Mouse (Mus musculus) neural tube, embryonic 13.5 days (tissue): ENCODE results near the gene Gpcpd1. TPM values are rescaled to one million over a fixed set of nuclear protein-coding genes. Genes with fewer than 3 reads are reported as not detected.

ENCODE experiments used
- ATAC-seq: fragments of 200-750 bp; cut with Nextera tagmentation; 2 replicates; pipeline ENCODE4 v1.8.0; 2017; ENCODE audit warnings: low read depth, mild to moderate bottlenecking, moderate TSS enrichment, moderate library complexity
- H3K27ac ChIP-seq: fragments of 300-500 bp; sonication (generic); replicated peaks from 2 replicates; pipeline ENCODE4 v1.5.1; 2015; ENCODE audit warnings: moderate library complexity, mild to moderate bottlenecking, inconsistent platforms
- H3K27me3 ChIP-seq: fragments of 300-500 bp; sonication (generic); 2 replicates; pipeline ENCODE4 v1.6.1; 2015; ENCODE audit warnings: mild to moderate bottlenecking, inconsistent platforms
- H3K36me3 ChIP-seq: fragments of 300-500 bp; sonication (generic); 2 replicates; pipeline ENCODE4 v1.6.1; 2015; ENCODE audit warnings: mild to moderate bottlenecking, inconsistent platforms
- H3K4me1 ChIP-seq: fragments of 300-500 bp; sonication (generic); replicated peaks from 2 replicates; pipeline ENCODE4 v1.6.1; 2015; ENCODE audit warnings: inconsistent platforms
- H3K4me2 ChIP-seq: fragments of 300-500 bp; sonication (generic); 2 replicates; pipeline ENCODE4 v1.6.1; 2015; ENCODE audit warnings: inconsistent platforms, mild to moderate bottlenecking, moderate library complexity
- H3K4me3 ChIP-seq: fragments of 300-500 bp; sonication (generic); 2 replicates; pipeline ENCODE4 v1.5.1; 2015; ENCODE audit warnings: mild to moderate bottlenecking, inconsistent platforms
- H3K9ac ChIP-seq: fragments of 300-500 bp; sonication (generic); 2 replicates; pipeline ENCODE4 v1.6.1; 2015; ENCODE audit warnings: moderate library complexity, mild to moderate bottlenecking, inconsistent platforms
- H3K9me3 ChIP-seq: fragments of 300-500 bp; sonication (generic); 2 replicates; pipeline ENCODE4 v1.6.1; 2016; ENCODE audit warnings: inconsistent platforms
- WGBS: fragments of 180-500 bp; shearing (Covaris S2); methylation state at CpG from one replicate; pipeline ENCODE4 v1.1.7; 2015; 5-methylcytosine and 5-hydroxymethylcytosine counted together
- polyA plus RNA-seq: library from polyadenylated mRNA; unstranded; fragments of >200 nt; fragmentation: Nextera tagmentation; extraction: Ambion mirVana; gene quantifications from 2 replicates; pipeline ENCODE4 v1.2.1, GENCODE M21; 2015

The Gpcpd1 gene
- 84.8 and 89.7 TPM in 2 replicates for polyA plus RNA-seq

DNA sequence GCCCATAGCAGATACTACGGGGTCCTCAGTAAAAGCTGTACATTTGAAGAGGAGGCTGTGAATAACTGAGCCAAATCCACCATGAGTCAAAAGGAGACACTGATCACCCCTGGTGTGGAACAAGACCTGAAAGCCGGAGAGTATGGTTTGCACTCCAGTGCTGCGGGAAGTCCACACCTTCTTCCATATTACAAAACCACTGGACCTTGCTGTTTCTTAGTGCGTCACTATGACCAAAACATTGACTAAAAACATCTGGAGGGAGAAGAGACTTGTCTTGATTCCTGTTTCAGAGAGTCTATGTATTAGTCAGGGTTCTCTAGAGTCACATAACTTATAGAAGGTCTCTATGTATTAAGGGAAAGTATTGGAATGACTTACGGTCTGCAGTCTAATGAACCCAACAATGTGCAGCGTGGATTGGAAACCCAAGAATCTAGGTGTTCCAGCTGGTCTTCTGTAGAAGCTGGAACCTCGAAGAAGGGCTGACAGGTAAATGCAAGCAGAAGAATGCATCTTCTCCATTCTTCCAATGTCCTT, at the start of gene Gpcpd1:
TSS of gene Gpcpd1 (minus strand) at position 490 of the 540 bp plus-strand sequence.
- Histone ChIP-seq H3K9me3 (no peaks in the 10 kb centered on the region), H3K4me3 (no peak within 1 kb of the TSS), H3K4me1 (peaks cover 11% of the 10 kb centered on the region), H3K9ac (no peak within 1 kb of the TSS), H3K27me3 (no peaks in the 10 kb centered on the region), H3K36me3 (no peaks in the 10 kb centered on the region), H3K4me2 (no peak within 1 kb of the TSS), H3K27ac (no peak within 1 kb of the TSS)
- WGBS = 94% methylated on average over 7 of the region's 7 CpGs
- ATAC-seq = no peak

DNA sequence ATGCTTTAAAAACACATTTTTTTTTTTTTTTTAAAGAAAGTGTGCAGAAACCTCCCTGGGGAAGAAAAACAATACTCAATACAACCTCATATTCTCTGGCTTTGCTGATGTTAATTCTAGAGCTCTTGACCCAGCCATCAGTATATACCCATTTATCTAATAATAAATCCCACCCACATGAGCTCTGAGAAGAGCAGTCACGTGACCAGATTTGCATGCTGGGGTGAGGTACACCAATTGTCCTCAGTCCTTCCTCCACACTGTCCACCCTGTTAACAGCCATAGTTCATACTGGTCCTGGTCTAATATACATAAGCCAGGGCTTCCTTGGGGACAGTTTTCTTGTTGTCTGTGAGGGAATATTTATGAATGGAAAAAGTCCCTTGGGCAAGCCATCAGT, 49.0 kb upstream of the Gpcpd1 start:
- H3K4me2 ChIP-seq = no peak overlapping the region
- H3K9me3 ChIP-seq = no peaks in the 10 kb centered on the region
- ATAC-seq = no peak
- WGBS = 90% methylated on average over 1 of the region's 1 CpGs
- H3K9ac ChIP-seq = no peak overlapping the region
- H3K4me1 ChIP-seq = no peaks in the 10 kb centered on the region
- H3K36me3 ChIP-seq = no peaks in the 10 kb centered on the region
- H3K27me3 ChIP-seq = no peaks in the 10 kb centered on the region
- no peak overlapping the region for H3K4me3 ChIP-seq
- no peak overlapping the region for H3K27ac ChIP-seq

GRCm38 (mm10) chr2:132628626-132629025, 41.1 kb upstream of the Gpcpd1 start:
- no peak overlapping the region for H3K4me2 ChIP-seq
- ATAC-seq = no peak
- WGBS = 94% methylated on average over 2 of the region's 2 CpGs

GRCm38 (mm10) chr2:132623092-132623491, 35.6 kb upstream of the Gpcpd1 start:
- no peak overlapping the region for H3K27ac ChIP-seq
- no peak overlapping the region for H3K4me2 ChIP-seq
- 88% methylated on average over 1 of the region's 1 CpGs for WGBS
- no peaks in the 10 kb centered on the region for H3K27me3 ChIP-seq
- H3K4me3 ChIP-seq = no peak overlapping the region
- ATAC-seq = no peak
- no peak overlapping the region for H3K9ac ChIP-seq
- no peaks in the 10 kb centered on the region for H3K9me3 ChIP-seq
- H3K36me3 ChIP-seq = no peaks in the 10 kb centered on the region
- no peaks in the 10 kb centered on the region for H3K4me1 ChIP-seq

More at GRCm38 (mm10) chr2:132628626-132629025, 41.1 kb upstream of the Gpcpd1 start:
- Histone ChIP-seq H3K27ac (no peak overlapping the region), H3K4me1 (no peaks in the 10 kb centered on the region), H3K27me3 (no peaks in the 10 kb centered on the region), H3K9me3 (no peaks in the 10 kb centered on the region), H3K9ac (no peak overlapping the region), H3K36me3 (no peaks in the 10 kb centered on the region), H3K4me3 (no peak overlapping the region)

DNA sequence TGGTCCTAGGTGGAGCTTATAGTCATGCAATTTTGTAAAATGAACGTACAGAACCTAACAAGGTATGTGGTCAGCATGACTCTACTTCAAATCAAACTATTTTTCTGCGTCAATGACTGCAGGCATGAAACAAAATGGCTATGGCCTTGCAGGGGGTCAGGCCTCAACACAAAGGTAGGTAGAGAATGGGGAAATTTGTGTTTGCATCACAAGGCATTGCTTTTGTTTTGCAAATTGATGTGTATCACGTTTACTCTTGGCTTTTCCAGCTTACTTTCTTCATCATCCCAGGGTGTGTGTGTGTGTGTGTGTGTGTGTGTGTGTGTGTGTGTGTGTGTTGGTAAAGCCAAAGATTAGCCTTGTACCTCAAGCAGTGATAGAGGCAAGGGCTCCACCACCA, 30.2 kb upstream of the Gpcpd1 start:
- H3K4me2 ChIP-seq = no peak overlapping the region
- no peaks in the 10 kb centered on the region for H3K36me3 ChIP-seq
- H3K9me3 ChIP-seq = no peaks in the 10 kb centered on the region
- no peaks in the 10 kb centered on the region for H3K4me1 ChIP-seq
- H3K27me3 ChIP-seq = no peaks in the 10 kb centered on the region
- no peak overlapping the region for H3K27ac ChIP-seq
- ATAC-seq = no peak
- 57% methylated on average over 3 of the region's 3 CpGs for WGBS
- H3K9ac ChIP-seq = no peak overlapping the region
- H3K4me3 ChIP-seq = no peak overlapping the region

DNA sequence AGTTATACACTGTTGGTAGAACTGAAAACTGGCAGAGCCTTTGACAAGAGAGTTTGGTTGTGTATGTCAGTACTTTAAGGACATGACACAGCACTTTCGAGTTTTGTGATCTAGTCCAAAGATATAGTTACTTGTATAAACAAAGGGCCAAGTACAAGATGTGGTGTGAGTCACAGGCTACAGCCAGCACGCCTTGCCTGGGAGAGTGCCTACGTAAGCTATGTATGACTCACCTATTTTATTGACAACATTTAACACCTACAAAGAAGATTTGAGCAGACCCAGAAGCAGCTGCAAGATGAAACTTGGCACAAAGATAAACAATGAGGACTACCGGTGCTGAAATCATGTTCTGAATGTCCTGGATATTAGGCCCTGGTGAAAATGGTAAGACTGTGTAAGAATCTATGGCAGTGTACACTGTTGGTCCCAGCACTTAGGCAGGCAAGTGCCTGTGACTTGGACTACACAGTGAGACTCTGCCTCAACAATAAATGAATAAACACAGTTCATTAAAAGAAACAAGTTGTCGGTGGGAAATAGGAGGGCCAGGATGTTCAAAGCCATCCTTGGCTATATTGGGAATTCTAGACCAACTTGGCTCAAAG, 26.2 kb upstream of the Gpcpd1 start:
- Histone ChIP-seq H3K4me1 (no peaks in the 10 kb centered on the region), H3K4me2 (no peak overlapping the region), H3K36me3 (no peaks in the 10 kb centered on the region), H3K27me3 (no peaks in the 10 kb centered on the region), H3K27ac (no peak overlapping the region), H3K9me3 (0 out of 2 replicates have a peak, but pooled peaks cover 4% of the 10 kb centered on the region), H3K9ac (no peak overlapping the region), H3K4me3 (no peak overlapping the region)
- 86% methylated on average over 5 of the region's 5 CpGs for WGBS
- no peak for ATAC-seq

GRCm38 (mm10) chr2:132611551-132612233, 24.2 kb upstream of the Gpcpd1 start:
- Histone ChIP-seq H3K27me3 (no peaks in the 10 kb centered on the region), H3K36me3 (no peaks in the 10 kb centered on the region), H3K4me2 (no peak overlapping the region), H3K9me3 (0 out of 2 replicates have a peak, but pooled peaks cover 4% of the 10 kb centered on the region), H3K9ac (no peak overlapping the region), H3K4me3 (no peak overlapping the region), H3K27ac (no peak overlapping the region), H3K4me1 (0 out of 2 replicates have a peak, but pooled peaks cover 4% of the 10 kb centered on the region)
- 86% methylated on average over 4 of the region's 4 CpGs for WGBS
- ATAC-seq = no peak

DNA sequence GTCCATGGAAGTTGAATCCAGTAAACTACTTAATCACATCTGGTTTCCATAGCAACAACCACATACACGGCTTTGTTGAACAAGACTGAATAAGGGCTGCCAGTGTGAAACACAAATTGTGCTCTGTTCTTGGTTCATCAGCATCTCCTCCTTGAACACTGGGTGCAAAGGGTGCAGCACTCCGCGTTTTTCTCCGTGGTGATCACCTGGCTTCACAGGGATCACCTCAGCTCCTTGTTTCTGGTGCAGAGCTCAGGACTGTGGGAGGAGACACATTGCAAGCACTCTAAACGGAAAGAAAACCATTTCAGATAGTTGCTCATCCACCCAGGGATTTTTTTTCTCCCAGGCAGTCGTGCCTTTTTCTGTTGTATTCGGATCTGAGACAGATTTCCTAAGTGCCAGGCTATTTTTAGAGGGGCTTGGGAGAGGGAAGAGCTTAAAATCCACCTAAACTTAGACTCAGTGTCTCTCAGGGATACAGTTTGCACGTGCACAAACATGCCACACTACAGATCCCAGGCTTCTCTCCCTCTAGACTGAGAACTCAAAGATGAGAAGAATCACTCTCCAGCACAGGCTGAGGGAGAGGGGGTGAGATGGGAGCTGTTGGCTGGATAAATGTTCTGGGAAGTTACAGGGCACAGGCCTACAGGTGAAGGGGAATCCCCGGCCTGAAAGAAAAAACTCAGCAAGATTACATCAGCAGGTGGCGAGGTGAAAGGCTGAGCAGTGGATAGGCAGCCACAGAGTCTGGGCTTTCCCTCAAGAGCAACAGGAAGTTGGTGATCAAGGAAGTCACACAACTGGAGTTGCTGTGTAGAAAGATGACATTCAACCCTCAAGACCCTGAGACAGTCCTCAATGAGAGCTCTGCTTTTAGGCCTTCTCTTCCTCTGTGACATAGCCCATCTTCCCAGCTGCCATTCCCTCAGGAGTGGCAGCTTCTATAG, 19.9 kb upstream of the Gpcpd1 start:
- H3K27ac ChIP-seq = 0 out of 2 replicates have a peak overlapping the region, but pooled peaks have one; percentile 23
- WGBS = 53% methylated on average over 10 of the region's 10 CpGs
- no peak overlapping the region for H3K4me2 ChIP-seq

DNA sequence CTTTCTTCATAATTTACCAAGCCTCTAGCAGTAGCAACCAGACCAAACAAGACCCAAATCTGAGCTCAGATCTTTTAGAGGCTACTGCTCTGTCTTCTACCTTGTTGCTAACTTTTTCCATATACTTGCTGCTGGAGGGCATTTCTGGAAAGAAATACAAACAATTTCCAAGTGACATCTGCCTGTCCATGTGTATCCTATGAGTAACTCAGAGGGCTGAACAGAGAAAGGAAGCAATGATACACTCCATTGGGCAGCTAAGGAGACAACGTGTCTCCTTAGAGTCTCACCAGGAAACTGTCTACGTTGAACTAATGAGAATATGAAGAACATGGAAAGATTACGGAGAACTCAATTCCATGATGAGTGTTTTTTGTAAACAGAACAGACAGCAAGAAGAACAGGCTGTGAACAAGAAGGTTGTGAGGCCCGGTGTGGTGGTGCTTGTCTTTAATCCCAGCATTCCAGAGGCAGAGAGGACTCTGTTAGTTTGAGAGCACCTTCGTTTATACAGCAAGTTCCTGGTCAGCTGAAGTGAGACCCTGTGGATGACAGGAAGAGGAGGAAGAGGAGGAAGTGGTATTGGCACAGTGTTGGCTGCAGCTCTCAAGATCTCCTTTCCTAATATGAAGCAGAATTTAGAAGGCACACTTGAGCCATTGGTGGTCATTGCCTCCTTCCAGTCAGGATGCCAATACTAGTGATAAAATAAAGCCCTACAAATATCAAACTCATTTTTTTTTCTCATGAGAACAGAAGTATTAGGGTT, 18.4 kb upstream of the Gpcpd1 start:
- Histone ChIP-seq H3K27ac (no peak overlapping the region), H3K27me3 (no peaks in the 10 kb centered on the region), H3K9me3 (0 out of 2 replicates have a peak, but pooled peaks cover 4% of the 10 kb centered on the region), H3K4me2 (no peak overlapping the region), H3K36me3 (no peaks in the 10 kb centered on the region), H3K4me1 (0 out of 2 replicates have a peak, but pooled peaks cover 4% of the 10 kb centered on the region), H3K9ac (no peak overlapping the region), H3K4me3 (no peak overlapping the region)
- no peak for ATAC-seq
- 91% methylated on average over 5 of the region's 5 CpGs for WGBS

More for the DNA sequence above, 19.9 kb upstream of the Gpcpd1 start:
- Histone ChIP-seq H3K9ac (no peak overlapping the region), H3K36me3 (no peaks in the 10 kb centered on the region), H3K9me3 (0 out of 2 replicates have a peak, but pooled peaks cover 4% of the 10 kb centered on the region), H3K27me3 (no peaks in the 10 kb centered on the region), H3K4me3 (no peak overlapping the region), H3K4me1 (0 out of 2 replicates have a peak, but pooled peaks cover 4% of the 10 kb centered on the region)
- ATAC-seq = no peak

DNA sequence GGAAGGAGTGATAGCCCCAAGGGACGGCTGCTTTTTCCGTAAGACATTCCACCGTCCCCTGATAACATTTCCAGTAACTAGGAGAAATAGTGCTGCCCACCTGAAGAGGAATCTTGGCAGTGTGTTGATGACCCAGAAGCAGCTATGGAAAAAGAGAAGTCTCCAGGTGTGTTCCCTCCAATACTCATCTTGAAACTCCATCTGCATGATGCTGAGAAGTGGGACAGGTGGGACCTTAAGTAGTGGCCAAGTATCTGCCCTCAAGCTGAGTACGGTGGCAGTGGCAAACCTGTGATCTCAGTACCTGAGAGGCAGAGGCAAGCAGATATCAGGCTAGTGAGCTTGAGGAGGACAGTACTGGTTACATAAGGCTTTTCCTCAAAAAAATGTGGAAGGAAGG, 17.4 kb upstream of the Gpcpd1 start:
- no peak overlapping the region for H3K4me2 ChIP-seq
- H3K27ac ChIP-seq = no peak overlapping the region
- H3K4me3 ChIP-seq = no peak overlapping the region
- no peak for ATAC-seq
- H3K36me3 ChIP-seq = no peaks in the 10 kb centered on the region
- H3K27me3 ChIP-seq = no peaks in the 10 kb centered on the region
- no peaks in the 10 kb centered on the region for H3K9me3 ChIP-seq
- no peak overlapping the region for H3K9ac ChIP-seq
- H3K4me1 ChIP-seq = 0 out of 2 replicates have a peak, but pooled peaks cover 4% of the 10 kb centered on the region
- 93% methylated on average over 4 of the region's 4 CpGs for WGBS

GRCm38 (mm10) chr2:132603706-132604105, 16.2 kb upstream of the Gpcpd1 start:
- H3K4me3 ChIP-seq = no peak overlapping the region
- no peak for ATAC-seq
- H3K27ac ChIP-seq = no peak overlapping the region
- H3K4me1 ChIP-seq = 0 out of 2 replicates have a peak, but pooled peaks cover 4% of the 10 kb centered on the region
- WGBS = 93% methylated on average over 2 of the region's 2 CpGs
- no peaks in the 10 kb centered on the region for H3K9me3 ChIP-seq
- no peak overlapping the region for H3K4me2 ChIP-seq
- no peaks in the 10 kb centered on the region for H3K27me3 ChIP-seq
- H3K9ac ChIP-seq = no peak overlapping the region
- no peaks in the 10 kb centered on the region for H3K36me3 ChIP-seq
